ENCODE assay signal across 8 mouse cellular contexts in genomic region chr1:134560801-134561769, GRCm38 (mm10). TPM values are rescaled to one million over a fixed set of nuclear protein-coding genes. Genes with fewer than 3 reads are reported as not detected.
DNase-seq lines count a peak whose midpoint lies in the region; ATAC-seq lines count a peak whose summit lies in the region.

No protein-coding gene starts in this region.

- no peak for ATAC-seq in erythroblast, adult 5-6 weeks (replicated peaks; ENCODE audit: low FRiP score, poor library complexity, severe bottlenecking)
- peak; percentile 24 for ATAC-seq in intestine, embryonic 14.5 days (replicated peaks; ENCODE audit: low FRiP score, low TSS enrichment, low read depth)
- no peak for ATAC-seq in limb, embryonic 12.5 days (ENCODE audit: insufficient number of reproducible peaks, insufficient read depth, low FRiP score, low TSS enrichment, low read depth)
- ATAC-seq in midbrain, embryonic 16.5 days = peak; percentile 31; the same call in 1 of the 2 replicates
- no peak for ATAC-seq in stomach, embryonic 14.5 days (ENCODE audit: insufficient number of reproducible peaks, insufficient read depth, low FRiP score, low read depth)

- peak overlapping the region; percentile 98 for H3K9ac ChIP-seq in intestine, embryonic 14.5 days (ENCODE audit: low read length)
- peak overlapping the region; percentile 100 for H3K9ac ChIP-seq in limb, embryonic 12.5 days (replicated peaks)
- peak overlapping the region; percentile 100 for H3K9ac ChIP-seq in midbrain, embryonic 16.5 days (ENCODE audit: low read depth, low read length)
- peak overlapping the region; percentile 98 for H3K9ac ChIP-seq in stomach, embryonic 14.5 days (replicated peaks; ENCODE audit: low read depth, low read length)

- no peaks in the 10 kb centered on the region for H3K36me3 ChIP-seq in erythroblast, embryonic 14.5 days (ENCODE audit: control insufficient read depth)
- no peaks in the 10 kb centered on the region for H3K36me3 ChIP-seq in intestine, embryonic 14.5 days (ENCODE audit: control insufficient read depth, insufficient read depth, low read length)
- H3K36me3 ChIP-seq in limb, embryonic 12.5 days = no peaks in the 10 kb centered on the region
- H3K36me3 ChIP-seq in midbrain, embryonic 16.5 days (ENCODE audit: control insufficient read depth, insufficient read depth, low read length) = no peaks in the 10 kb centered on the region
- no peaks in the 10 kb centered on the region for H3K36me3 ChIP-seq in stomach, embryonic 14.5 days (ENCODE audit: control insufficient read depth, insufficient read depth, low read length)

- H3K9me3 ChIP-seq in erythroblast, embryonic 14.5 days (ENCODE audit: control insufficient read depth, low read length) = no peaks in the 10 kb centered on the region
- no peaks in the 10 kb centered on the region for H3K9me3 ChIP-seq in intestine, embryonic 14.5 days (ENCODE audit: control insufficient read depth, low read length)
- no peaks in the 10 kb centered on the region for H3K9me3 ChIP-seq in limb, embryonic 12.5 days
- H3K9me3 ChIP-seq in midbrain, embryonic 16.5 days (replicated peaks; ENCODE audit: control insufficient read depth, low read length, poor library complexity, severe bottlenecking) = no peaks in the 10 kb centered on the region
- H3K9me3 ChIP-seq in stomach, embryonic 14.5 days (ENCODE audit: control insufficient read depth, low read depth, low read length) = no peaks in the 10 kb centered on the region

- H3K27ac ChIP-seq in intestine, embryonic 14.5 days (ENCODE audit: low read depth) = peak overlapping the region; percentile 91
- H3K27ac ChIP-seq in limb, embryonic 12.5 days = peak overlapping the region; percentile 97
- H3K27ac ChIP-seq in midbrain, embryonic 16.5 days (ENCODE audit: low read length) = peak overlapping the region; percentile 92
- H3K27ac ChIP-seq in stomach, embryonic 14.5 days (ENCODE audit: low read length) = peak overlapping the region; percentile 95

- H3K4me2 ChIP-seq in intestine, embryonic 14.5 days (ENCODE audit: low read length) = peak overlapping the region; percentile 66
- peak overlapping the region; percentile 63 for H3K4me2 ChIP-seq in limb, embryonic 12.5 days
- H3K4me2 ChIP-seq in midbrain, embryonic 16.5 days (ENCODE audit: low read length) = peak overlapping the region; percentile 79
- peak overlapping the region; percentile 64 for H3K4me2 ChIP-seq in stomach, embryonic 14.5 days (replicated peaks; ENCODE audit: low read depth, low read length)

- DNase-seq in cerebellum, adult 9-11 months = peak; percentile 67
- peak; percentile 21 for DNase-seq in gastrocnemius, postnatal 14 days
- peak; percentile 81 for DNase-seq in intestine, embryonic 14.5 days (ENCODE audit: low spot score)

- peak overlapping the region; percentile 82 for H3K4me3 ChIP-seq in erythroblast, embryonic 14.5 days (replicated peaks)
- H3K4me3 ChIP-seq in intestine, embryonic 14.5 days (ENCODE audit: low read depth, low read length) = peak overlapping the region; percentile 91
- H3K4me3 ChIP-seq in limb, embryonic 12.5 days (replicated peaks) = peak overlapping the region; percentile 100
- peak overlapping the region; percentile 90 for H3K4me3 ChIP-seq in midbrain, embryonic 16.5 days (ENCODE audit: low read depth, low read length)
- H3K4me3 ChIP-seq in stomach, embryonic 14.5 days (ENCODE audit: low read depth, low read length) = peak overlapping the region; percentile 100

- intact Hi-C loops in gastrocnemius, postnatal 14 days (cut with DNase I; ENCODE audit: low total_unique reads) = no loop called here

- peaks cover 46% of the 10 kb centered on the region for H3K4me1 ChIP-seq in erythroblast, embryonic 14.5 days (ENCODE audit: control insufficient read depth)
- peaks cover 18% of the 10 kb centered on the region for H3K4me1 ChIP-seq in intestine, embryonic 14.5 days (replicated peaks; ENCODE audit: control insufficient read depth, insufficient read depth, low read length)
- peaks cover 36% of the 10 kb centered on the region for H3K4me1 ChIP-seq in limb, embryonic 12.5 days (replicated peaks)
- peaks cover 37% of the 10 kb centered on the region for H3K4me1 ChIP-seq in midbrain, embryonic 16.5 days (ENCODE audit: control insufficient read depth, insufficient read depth, low read length)
- H3K4me1 ChIP-seq in stomach, embryonic 14.5 days (ENCODE audit: control insufficient read depth, insufficient read depth, low read length) = peaks cover 17% of the 10 kb centered on the region; the same call in 1 of the 2 replicates

- 3% methylated on average over 47 of the region's 76 CpGs for WGBS in intestine, embryonic 14.5 days
- WGBS in limb, embryonic 12.5 days = under 1% methylated on average over 71 of the region's 76 CpGs
- WGBS in midbrain, embryonic 16.5 days = 0% methylated on average over 69 of the region's 76 CpGs
- WGBS in stomach, embryonic 14.5 days = 1% methylated on average over 56 of the region's 76 CpGs

- peaks cover 9% of the 10 kb centered on the region for H3K27me3 ChIP-seq in erythroblast, embryonic 14.5 days (ENCODE audit: control insufficient read depth)
- no peaks in the 10 kb centered on the region for H3K27me3 ChIP-seq in intestine, embryonic 14.5 days (replicated peaks; ENCODE audit: control insufficient read depth, insufficient read depth, low read length)
- no peaks in the 10 kb centered on the region for H3K27me3 ChIP-seq in limb, embryonic 12.5 days
- H3K27me3 ChIP-seq in midbrain, embryonic 16.5 days (ENCODE audit: control insufficient read depth, insufficient read depth, low read depth, low read length) = no peaks in the 10 kb centered on the region
- H3K27me3 ChIP-seq in stomach, embryonic 14.5 days (ENCODE audit: control insufficient read depth, insufficient read depth, low read length) = no peaks in the 10 kb centered on the region

RNA-seq across cellular contexts. Expression of gene Kdm5b, which starts 1.1 kb away (rescaled TPM):
- 0.01 and 0.05 TPM in 2 replicates for polyA plus RNA-seq in erythroblast, embryonic 14.5 days (2012)
- total RNA-seq in erythroblast, adult 5-6 weeks (2015; ENCODE audit: low replicate concordance) = 15.9 and 16.3 TPM in 2 replicates
- total RNA-seq in erythroblast, adult 5-6 weeks (2017; ENCODE audit: low replicate concordance) = 24.3 and 25.0 TPM in 2 replicates
- 10 to 100 TPM; 16.6 to 17.0 TPM for total RNA-seq in gastrocnemius, postnatal 14 days (2021)
- 54.2 and 59.9 TPM in 2 replicates for polyA plus RNA-seq in intestine, embryonic 14.5 days (2014; fragmentation: Nextera tagmentation; extraction: Ambion mirVana)
- polyA plus RNA-seq in limb, embryonic 12.5 days (2016; fragmentation: Nextera tagmentation; extraction: Ambion mirVana) = 105 and 111 TPM in 2 replicates
- 66.5 and 78.9 TPM in 2 replicates for polyA plus RNA-seq in midbrain, embryonic 16.5 days (2015; fragmentation: Nextera tagmentation; extraction: Ambion mirVana)
- polyA plus RNA-seq in stomach, embryonic 14.5 days (2014; fragmentation: Nextera tagmentation; extraction: Ambion mirVana) = 80.6 and 81.3 TPM in 2 replicates

RNA-seq across cellular contexts. Expression of gene Mgat4e, which starts 11.6 kb away (rescaled TPM):
- not detected in 2 replicates for polyA plus RNA-seq in erythroblast, embryonic 14.5 days (2012)
- not detected in 2 replicates for total RNA-seq in erythroblast, adult 5-6 weeks (2015; ENCODE audit: low replicate concordance)
- not detected in 2 replicates for total RNA-seq in erythroblast, adult 5-6 weeks (2017; ENCODE audit: low replicate concordance)
- not detected for total RNA-seq in gastrocnemius, postnatal 14 days (2021)
- not detected in 2 replicates for polyA plus RNA-seq in intestine, embryonic 14.5 days (2014; fragmentation: Nextera tagmentation; extraction: Ambion mirVana)
- polyA plus RNA-seq in limb, embryonic 12.5 days (2016; fragmentation: Nextera tagmentation; extraction: Ambion mirVana) = not detected in 2 replicates
- polyA plus RNA-seq in midbrain, embryonic 16.5 days (2015; fragmentation: Nextera tagmentation; extraction: Ambion mirVana) = not detected in 2 replicates
- polyA plus RNA-seq in stomach, embryonic 14.5 days (2014; fragmentation: Nextera tagmentation; extraction: Ambion mirVana) = not detected in 2 replicates

Comparison
In these comparisons a context has a peak if more than half of its experiments do, and no peak if none do; other contexts are left out.
1. ATAC-seq: peak in intestine, embryonic 14.5 days (single experiment) and midbrain, embryonic 16.5 days (single experiment); none in erythroblast, adult 5-6 weeks (single experiment), limb, embryonic 12.5 days (single experiment) and stomach, embryonic 14.5 days (single experiment).
2. DNase-seq: peak in every context shown above with its lines; median percentile 81 in intestine, embryonic 14.5 days; 67 in cerebellum, adult 9-11 months; 21 in gastrocnemius, postnatal 14 days.
3. RNA of gene Kdm5b, which starts 1.1 kb away (polyA plus RNA-seq): 105 to 111 TPM in limb, embryonic 12.5 days, 80.6 to 81.3 TPM in stomach, embryonic 14.5 days, 66.5 to 78.9 TPM in midbrain, embryonic 16.5 days and 54.2 to 59.9 TPM in intestine, embryonic 14.5 days; 0.01 to 0.05 TPM in erythroblast, embryonic 14.5 days; every median in the first group is over 10 times any median in the second.
4. Peak in every context shown above with its lines, with median percentiles within 50 percentile points of each other: H3K4me3 ChIP-seq, H3K27ac ChIP-seq, H3K4me2 ChIP-seq and H3K9ac ChIP-seq.